Mouse (Mus musculus): ENCODE results near the gene Myrip. TPM values are rescaled to one million over a fixed set of nuclear protein-coding genes. Genes with fewer than 3 reads are reported as not detected.
"Not testable (repeated sequence)": the region's sequence is repeated elsewhere in the genome, so short reads cannot be mapped to it uniquely, and the experiment has no call there.

Myrip gene
- total RNA-seq, 1 experiment, result 0.40 TPM

DNA sequence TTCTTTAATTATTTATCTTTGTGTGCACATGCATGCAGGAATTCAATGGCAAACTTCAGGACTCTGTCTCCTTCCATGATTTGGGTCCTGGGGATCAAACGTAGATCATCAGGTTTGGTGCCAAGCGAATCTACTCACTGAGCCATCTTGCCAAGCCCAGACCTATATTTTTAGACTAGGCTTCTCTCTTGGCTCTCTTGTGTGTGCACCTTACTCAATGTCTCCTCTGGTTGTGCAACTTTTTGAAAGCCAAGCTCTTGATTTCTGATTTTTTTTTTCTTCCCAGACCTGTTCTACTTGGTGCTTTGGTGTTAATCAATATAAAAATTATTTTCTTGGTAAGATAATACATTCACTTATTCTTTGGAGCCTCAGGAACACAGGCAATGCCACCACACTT is 19.3 kb downstream of the Myrip start:
- in situ Hi-C loops (cut with MboI; ENCODE audit: low sequenced_read_pairs in 2 of 2, unreplicated experiment in 2 of 2), result no loop called here
- no peaks in the 10 kb centered on the region for H3K36me3 ChIP-seq (ENCODE audit: control insufficient read depth, insufficient read depth, low read length, poor library complexity, severe bottlenecking)
- TF ChIP-seq ZC3H11A (IDR thresholded peaks at IDR 0.05; ENCODE audit: borderline replicate concordance, low read depth, low read length) (no peak), ZNF384 (IDR thresholded peaks at IDR 0.05; ENCODE audit: low read depth, low read length) (no peak), HCFC1 (IDR thresholded peaks at IDR 0.05; ENCODE audit: borderline replicate concordance, insufficient read depth, low read length) (no peak), MAFK (IDR thresholded peaks at IDR 0.05; ENCODE audit: insufficient read depth, low read depth, low read length) (no peak), CHD2 (IDR thresholded peaks at IDR 0.05; ENCODE audit: low read depth, low read length) (no peak)
- H3K4me1 ChIP-seq (ENCODE audit: control insufficient read depth in 2 of 2, insufficient read depth in 2 of 2, low read length in 2 of 2, poor library complexity in 1 of 2), result no peaks in the 10 kb centered on the region
- H3K9me3 ChIP-seq (ENCODE audit: control insufficient read depth, insufficient read depth, low read depth, low read length), result no peaks in the 10 kb centered on the region
- no peak for DNase-seq (ENCODE audit: low read depth, low spot score)
- no peak overlapping the region for H3K4me3 ChIP-seq (ENCODE audit: insufficient read depth in 1 of 2, low read depth in 1 of 2, low read length in 2 of 2, poor library complexity in 1 of 2, severe bottlenecking in 1 of 2)
- H3K9ac ChIP-seq (ENCODE audit: insufficient read depth, low read depth, low read length, poor library complexity, severe bottlenecking), result no peak overlapping the region
- no peak overlapping the region for H3K27ac ChIP-seq (ENCODE audit: insufficient read depth, low read depth, low read length, poor library complexity, severe bottlenecking)

DNA sequence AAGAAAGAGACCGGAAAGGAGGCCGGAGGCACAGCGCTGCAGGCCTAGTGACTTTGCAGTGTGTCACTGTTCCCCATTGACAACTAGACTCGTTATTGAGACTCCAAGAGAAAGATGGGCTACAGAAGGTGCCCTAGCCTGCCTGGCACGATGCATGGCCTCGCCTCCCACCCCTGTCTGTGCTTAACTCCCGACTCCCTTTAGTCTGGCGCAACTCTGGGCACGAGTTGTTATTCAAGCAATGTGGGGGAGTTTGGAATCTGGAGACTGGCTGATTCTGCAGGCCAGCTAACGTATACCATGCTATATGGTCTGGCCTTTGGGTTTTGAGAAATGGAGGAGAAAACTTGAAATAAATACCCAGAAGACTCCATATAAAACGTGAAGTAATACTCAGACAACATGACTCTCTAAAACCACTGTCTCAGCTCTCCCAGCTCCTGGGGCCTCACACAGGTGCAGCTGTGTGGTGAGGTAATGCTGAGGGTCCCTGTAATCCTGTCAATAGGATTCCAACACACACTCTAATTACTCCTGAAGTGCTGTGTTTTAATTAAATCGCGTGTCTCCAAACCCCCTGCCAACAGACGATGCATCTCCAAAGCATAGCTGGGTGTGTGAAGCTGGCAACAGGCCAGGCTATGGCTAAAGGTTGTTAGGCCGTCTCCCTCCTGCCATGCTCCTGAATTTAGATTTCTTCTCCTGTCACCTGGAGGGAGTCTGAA is 21.6 kb downstream of the Myrip start:
- no peak overlapping the region for H3K4me3 ChIP-seq (ENCODE audit: insufficient read depth in 1 of 2, low read depth in 1 of 2, low read length in 2 of 2, poor library complexity in 1 of 2, severe bottlenecking in 1 of 2)
- H3K27ac ChIP-seq (ENCODE audit: insufficient read depth, low read depth, low read length, poor library complexity, severe bottlenecking), result no peak overlapping the region
- H3K9me3 ChIP-seq (ENCODE audit: control insufficient read depth, insufficient read depth, low read depth, low read length), result no peaks in the 10 kb centered on the region
- TF ChIP-seq ZC3H11A (IDR thresholded peaks at IDR 0.05; ENCODE audit: borderline replicate concordance, low read depth, low read length), result no peak
- no peak for TF ChIP-seq HCFC1 (IDR thresholded peaks at IDR 0.05; ENCODE audit: borderline replicate concordance, insufficient read depth, low read length)
- TF ChIP-seq CHD2 (IDR thresholded peaks at IDR 0.05; ENCODE audit: low read depth, low read length), result no peak
- no peak for TF ChIP-seq ZNF384 (IDR thresholded peaks at IDR 0.05; ENCODE audit: low read depth, low read length)
- TF ChIP-seq MAFK (IDR thresholded peaks at IDR 0.05; ENCODE audit: insufficient read depth, low read depth, low read length), result no peak
- no peak overlapping the region for H3K9ac ChIP-seq (ENCODE audit: insufficient read depth, low read depth, low read length, poor library complexity, severe bottlenecking)
- H3K36me3 ChIP-seq (ENCODE audit: control insufficient read depth, insufficient read depth, low read length, poor library complexity, severe bottlenecking), result no peaks in the 10 kb centered on the region
- DNase-seq (ENCODE audit: low read depth, low spot score), result no peak
- no peaks in the 10 kb centered on the region for H3K4me1 ChIP-seq (ENCODE audit: control insufficient read depth in 2 of 2, insufficient read depth in 2 of 2, low read length in 2 of 2, poor library complexity in 1 of 2)
- in situ Hi-C loops (cut with MboI; ENCODE audit: low sequenced_read_pairs in 2 of 2, unreplicated experiment in 2 of 2), result no loop called here

- H3K27ac ChIP-seq (ENCODE audit: insufficient read depth, low read depth, low read length, poor library complexity, severe bottlenecking); H3K4me3 ChIP-seq (ENCODE audit: insufficient read depth in 1 of 2, low read depth in 1 of 2, low read length in 2 of 2, poor library complexity in 1 of 2, severe bottlenecking in 1 of 2); H3K36me3 ChIP-seq (ENCODE audit: control insufficient read depth, insufficient read depth, low read length, poor library complexity, severe bottlenecking); H3K9me3 ChIP-seq (ENCODE audit: control insufficient read depth, insufficient read depth, low read depth, low read length); in situ Hi-C loops (cut with MboI; ENCODE audit: low sequenced_read_pairs in 2 of 2, unreplicated experiment in 2 of 2); H3K9ac ChIP-seq (ENCODE audit: insufficient read depth, low read depth, low read length, poor library complexity, severe bottlenecking); H3K4me1 ChIP-seq (ENCODE audit: control insufficient read depth in 2 of 2, insufficient read depth in 2 of 2, low read length in 2 of 2, poor library complexity in 1 of 2); DNase-seq (ENCODE audit: low read depth, low spot score): not testable (repeated sequence)
- TF ChIP-seq ZNF384 (IDR thresholded peaks at IDR 0.05; ENCODE audit: low read depth, low read length), result 0 out of 2 replicates have a peak, but pooled peaks have one; percentile 53
Observed at GRCm38 (mm10) chr9:120331048-120331447, 29.7 kb downstream of the Myrip start.

- Histone ChIP-seq H3K36me3 (ENCODE audit: control insufficient read depth, insufficient read depth, low read length, poor library complexity, severe bottlenecking) (no peaks in the 10 kb centered on the region), H3K9me3 (ENCODE audit: control insufficient read depth, insufficient read depth, low read depth, low read length) (0 out of 2 replicates have a peak, but pooled peaks cover 3% of the 10 kb centered on the region), H3K9ac (ENCODE audit: insufficient read depth, low read depth, low read length, poor library complexity, severe bottlenecking) (no peak overlapping the region), H3K4me1 (ENCODE audit: control insufficient read depth in 2 of 2, insufficient read depth in 2 of 2, low read length in 2 of 2, poor library complexity in 1 of 2) (no peaks in the 10 kb centered on the region), H3K27ac (ENCODE audit: insufficient read depth, low read depth, low read length, poor library complexity, severe bottlenecking) (no peak overlapping the region), H3K4me3 (ENCODE audit: insufficient read depth in 1 of 2, low read depth in 1 of 2, low read length in 2 of 2, poor library complexity in 1 of 2, severe bottlenecking in 1 of 2) (no peak overlapping the region)
- no peak for DNase-seq (ENCODE audit: low read depth, low spot score)
- TF ChIP-seq ZC3H11A (IDR thresholded peaks at IDR 0.05; ENCODE audit: borderline replicate concordance, low read depth, low read length) (no peak), MAFK (IDR thresholded peaks at IDR 0.05; ENCODE audit: insufficient read depth, low read depth, low read length) (no peak), ZNF384 (IDR thresholded peaks at IDR 0.05; ENCODE audit: low read depth, low read length) (no peak), CHD2 (IDR thresholded peaks at IDR 0.05; ENCODE audit: low read depth, low read length) (no peak), HCFC1 (IDR thresholded peaks at IDR 0.05; ENCODE audit: borderline replicate concordance, insufficient read depth, low read length) (no peak)
- in situ Hi-C loops (cut with MboI; ENCODE audit: low sequenced_read_pairs in 2 of 2, unreplicated experiment in 2 of 2), result no loop called here
Observed at GRCm38 (mm10) chr9:120338172-120338571, 36.9 kb downstream of the Myrip start.

All from ES-E14 (cell line).